Mouse (Mus musculus): Measurements from ENCODE around the gene Has3. TPM values are rescaled to one million over a fixed set of nuclear protein-coding genes. Genes with fewer than 3 reads are reported as not detected.
A peak's percentile ranks its signal among the peaks of the same experiment; 100 is the strongest.

Gene Has3
- polyA plus RNA-seq (2014; fragmentation: Nextera tagmentation; extraction: Ambion mirVana) = 0.09 and 0.28 TPM in 2 replicates

GRCm38 (mm10) chr8:106870051-106870450, at the start of gene Has3:
TSS of gene Has3 (plus strand) at chr8:106870242.
- no peak within 1 kb of the TSS for H3K27ac ChIP-seq (ENCODE audit: low read depth, low read length)
- ATAC-seq (ENCODE audit: insufficient read depth, low FRiP score, low TSS enrichment) = no peak
- under 1% methylated on average over 18 of the region's 18 CpGs for WGBS
- H3K4me2 ChIP-seq (ENCODE audit: low read depth) = peak within 1 kb of the TSS; percentile 85
- H3K4me1 ChIP-seq (ENCODE audit: control insufficient read depth, insufficient read depth, low read length) = peaks cover 11% of the 10 kb centered on the region
- H3K4me3 ChIP-seq (ENCODE audit: low read depth, low read length) = peak within 1 kb of the TSS; percentile 43
- no peaks in the 10 kb centered on the region for H3K36me3 ChIP-seq (ENCODE audit: control insufficient read depth, insufficient read depth, low read length)
- peaks cover 37% of the 10 kb centered on the region for H3K27me3 ChIP-seq (ENCODE audit: control insufficient read depth, insufficient read depth, low read length)
- DNase-seq (ENCODE audit: low spot score) = peak; percentile 47
- H3K9me3 ChIP-seq (ENCODE audit: control insufficient read depth, low read length) = no peaks in the 10 kb centered on the region
- H3K9ac ChIP-seq (ENCODE audit: low read length) = peak within 1 kb of the TSS; percentile 48

GRCm38 (mm10) chr8:106820553-106821515, 49.2 kb upstream of the Has3 start:
- H3K9me3 ChIP-seq (ENCODE audit: control insufficient read depth, low read length) = no peaks in the 10 kb centered on the region
- no peak overlapping the region for H3K4me3 ChIP-seq (ENCODE audit: low read depth, low read length)
- H3K36me3 ChIP-seq (ENCODE audit: control insufficient read depth, insufficient read depth, low read length) = peaks cover 2% of the 10 kb centered on the region; the same call in 1 of the 2 replicates
- no peaks in the 10 kb centered on the region for H3K27me3 ChIP-seq (ENCODE audit: control insufficient read depth, insufficient read depth, low read length)
- H3K27ac ChIP-seq (ENCODE audit: low read depth, low read length) = no peak overlapping the region
- no peaks in the 10 kb centered on the region for H3K4me1 ChIP-seq (ENCODE audit: control insufficient read depth, insufficient read depth, low read length)
- no peak for DNase-seq (ENCODE audit: low spot score)
- no peak for ATAC-seq (ENCODE audit: insufficient read depth, low FRiP score, low TSS enrichment)
- WGBS = 80% methylated on average over 14 of the region's 14 CpGs
- no peak overlapping the region for H3K9ac ChIP-seq (ENCODE audit: low read length)
- H3K4me2 ChIP-seq (ENCODE audit: low read depth) = no peak overlapping the region

GRCm38 (mm10) chr8:106828921-106829320, 41.1 kb upstream of the Has3 start:
- Histone ChIP-seq H3K27ac (ENCODE audit: low read depth, low read length) (no peak overlapping the region), H3K9me3 (ENCODE audit: control insufficient read depth, low read length) (no peaks in the 10 kb centered on the region), H3K27me3 (ENCODE audit: control insufficient read depth, insufficient read depth, low read length) (no peaks in the 10 kb centered on the region), H3K9ac (ENCODE audit: low read length) (no peak overlapping the region), H3K4me3 (ENCODE audit: low read depth, low read length) (no peak overlapping the region), H3K4me1 (ENCODE audit: control insufficient read depth, insufficient read depth, low read length) (no peaks in the 10 kb centered on the region), H3K4me2 (ENCODE audit: low read depth) (no peak overlapping the region), H3K36me3 (ENCODE audit: control insufficient read depth, insufficient read depth, low read length) (no peaks in the 10 kb centered on the region)
- WGBS = 86% methylated on average over 6 of the region's 6 CpGs
- DNase-seq (ENCODE audit: low spot score) (no peak), ATAC-seq (ENCODE audit: insufficient read depth, low FRiP score, low TSS enrichment) (no peak)

- Histone ChIP-seq H3K4me3 (ENCODE audit: low read depth, low read length) (no peak overlapping the region), H3K36me3 (ENCODE audit: control insufficient read depth, insufficient read depth, low read length) (no peaks in the 10 kb centered on the region), H3K4me1 (ENCODE audit: control insufficient read depth, insufficient read depth, low read length) (no peaks in the 10 kb centered on the region), H3K4me2 (ENCODE audit: low read depth) (no peak overlapping the region), H3K27ac (ENCODE audit: low read depth, low read length) (no peak overlapping the region), H3K27me3 (ENCODE audit: control insufficient read depth, insufficient read depth, low read length) (no peaks in the 10 kb centered on the region), H3K9me3 (ENCODE audit: control insufficient read depth, low read length) (no peaks in the 10 kb centered on the region), H3K9ac (ENCODE audit: low read length) (no peak overlapping the region)
- WGBS = 88% methylated on average over 5 of the region's 5 CpGs
- ATAC-seq (ENCODE audit: insufficient read depth, low FRiP score, low TSS enrichment) (no peak), DNase-seq (ENCODE audit: low spot score) (no peak)
Measured at GRCm38 (mm10) chr8:106829526-106830045, 40.5 kb upstream of the Has3 start.

GRCm38 (mm10) chr8:106834899-106835298, 35.1 kb upstream of the Has3 start:
- Histone ChIP-seq H3K9me3 (ENCODE audit: control insufficient read depth, low read length) (no peaks in the 10 kb centered on the region), H3K36me3 (ENCODE audit: control insufficient read depth, insufficient read depth, low read length) (no peaks in the 10 kb centered on the region), H3K27ac (ENCODE audit: low read depth, low read length) (no peak overlapping the region), H3K27me3 (ENCODE audit: control insufficient read depth, insufficient read depth, low read length) (no peaks in the 10 kb centered on the region), H3K4me1 (ENCODE audit: control insufficient read depth, insufficient read depth, low read length) (no peaks in the 10 kb centered on the region; the same call in 1 of the 2 replicates), H3K9ac (ENCODE audit: low read length) (no peak overlapping the region), H3K4me3 (ENCODE audit: low read depth, low read length) (no peak overlapping the region), H3K4me2 (ENCODE audit: low read depth) (no peak overlapping the region)
- no peak for DNase-seq (ENCODE audit: low spot score)
- ATAC-seq (ENCODE audit: insufficient read depth, low FRiP score, low TSS enrichment) = no peak
- WGBS = 76% methylated on average over 1 of the region's 1 CpGs

GRCm38 (mm10) chr8:106836525-106836924, 33.5 kb upstream of the Has3 start:
- Histone ChIP-seq H3K4me2 (ENCODE audit: low read depth) (no peak overlapping the region), H3K27me3 (ENCODE audit: control insufficient read depth, insufficient read depth, low read length) (no peaks in the 10 kb centered on the region), H3K4me3 (ENCODE audit: low read depth, low read length) (no peak overlapping the region), H3K27ac (ENCODE audit: low read depth, low read length) (no peak overlapping the region), H3K9me3 (ENCODE audit: control insufficient read depth, low read length) (no peaks in the 10 kb centered on the region), H3K9ac (ENCODE audit: low read length) (no peak overlapping the region), H3K36me3 (ENCODE audit: control insufficient read depth, insufficient read depth, low read length) (no peaks in the 10 kb centered on the region), H3K4me1 (ENCODE audit: control insufficient read depth, insufficient read depth, low read length) (no peaks in the 10 kb centered on the region; the same call in 1 of the 2 replicates)
- no peak for ATAC-seq (ENCODE audit: insufficient read depth, low FRiP score, low TSS enrichment)
- 80% methylated on average over 6 of the region's 6 CpGs for WGBS
- DNase-seq (ENCODE audit: low spot score) = no peak

- no peaks in the 10 kb centered on the region for H3K36me3 ChIP-seq (ENCODE audit: control insufficient read depth, insufficient read depth, low read length)
- no peaks in the 10 kb centered on the region; the same call in 1 of the 2 replicates for H3K4me1 ChIP-seq (ENCODE audit: control insufficient read depth, insufficient read depth, low read length)
- no peaks in the 10 kb centered on the region for H3K9me3 ChIP-seq (ENCODE audit: control insufficient read depth, low read length)
- no peak overlapping the region for H3K9ac ChIP-seq (ENCODE audit: low read length)
- WGBS = 87% methylated on average over 6 of the region's 6 CpGs
- ATAC-seq (ENCODE audit: insufficient read depth, low FRiP score, low TSS enrichment) = no peak
- no peak overlapping the region for H3K4me3 ChIP-seq (ENCODE audit: low read depth, low read length)
- DNase-seq (ENCODE audit: low spot score) = no peak
- no peaks in the 10 kb centered on the region for H3K27me3 ChIP-seq (ENCODE audit: control insufficient read depth, insufficient read depth, low read length)
- H3K4me2 ChIP-seq (ENCODE audit: low read depth) = no peak overlapping the region
- H3K27ac ChIP-seq (ENCODE audit: low read depth, low read length) = no peak overlapping the region
Measured at GRCm38 (mm10) chr8:106838803-106839202, 31.2 kb upstream of the Has3 start.

- H3K4me1 ChIP-seq (ENCODE audit: control insufficient read depth, insufficient read depth, low read length) = no peaks in the 10 kb centered on the region; the same call in 1 of the 2 replicates
- DNase-seq (ENCODE audit: low spot score) = no peak
- no peaks in the 10 kb centered on the region for H3K36me3 ChIP-seq (ENCODE audit: control insufficient read depth, insufficient read depth, low read length)
- WGBS = 50% methylated on average over 11 of the region's 11 CpGs
- H3K4me3 ChIP-seq (ENCODE audit: low read depth, low read length) = no peak overlapping the region
- no peaks in the 10 kb centered on the region for H3K9me3 ChIP-seq (ENCODE audit: control insufficient read depth, low read length)
- H3K27me3 ChIP-seq (ENCODE audit: control insufficient read depth, insufficient read depth, low read length) = no peaks in the 10 kb centered on the region
- H3K4me2 ChIP-seq (ENCODE audit: low read depth) = no peak overlapping the region
- no peak for ATAC-seq (ENCODE audit: insufficient read depth, low FRiP score, low TSS enrichment)
- 0 out of 2 replicates have a peak overlapping the region, but pooled peaks have one; percentile 8 for H3K9ac ChIP-seq (ENCODE audit: low read length)
- H3K27ac ChIP-seq (ENCODE audit: low read depth, low read length) = no peak overlapping the region
Measured at GRCm38 (mm10) chr8:106839209-106840001, 30.6 kb upstream of the Has3 start.
